Mouse (Mus musculus): Measurements from ENCODE around the gene Prpsap2.
"Not testable (repeated sequence)": the region's sequence is repeated elsewhere in the genome, so short reads cannot be mapped to it uniquely, and the experiment has no call there.

Prpsap2 gene

DNA sequence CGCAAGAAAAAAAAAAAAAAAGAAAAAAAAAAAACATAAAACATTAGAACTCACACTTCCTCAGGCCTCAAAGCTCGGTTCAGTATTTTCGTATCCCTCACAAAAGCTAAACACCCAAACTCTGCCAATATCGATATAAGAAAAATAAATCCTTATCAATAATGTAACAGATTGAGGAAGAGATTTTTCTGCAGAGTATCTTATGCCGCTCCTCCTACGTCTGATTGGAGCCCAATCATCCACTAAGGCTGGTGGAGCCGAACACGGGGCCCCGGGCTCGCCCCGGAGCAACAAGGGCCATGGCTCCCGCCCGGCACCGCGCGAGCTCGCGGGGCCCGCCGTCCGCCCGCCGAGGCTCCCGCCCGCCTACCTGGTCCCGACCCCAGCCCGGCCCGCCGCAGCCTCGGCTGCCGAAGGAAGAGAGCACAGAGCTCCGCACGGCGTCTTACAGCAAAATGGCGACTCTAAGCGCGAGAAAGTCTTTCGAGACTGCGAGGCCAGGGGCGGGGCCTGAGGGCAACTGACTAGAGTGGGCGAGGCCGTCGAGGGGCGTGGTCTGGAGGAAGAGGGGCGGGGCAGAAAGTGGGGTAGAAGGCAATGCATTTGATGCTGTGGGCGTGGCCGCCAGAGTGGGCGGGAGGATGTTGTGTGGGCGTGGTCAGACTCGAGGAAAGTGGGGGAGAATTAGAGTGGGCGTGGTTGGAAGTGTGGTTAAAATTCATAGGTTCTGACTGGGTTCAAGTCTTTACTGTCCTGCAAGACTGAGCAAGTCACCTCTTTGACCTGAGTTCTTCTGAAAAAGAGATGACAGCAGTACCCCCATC, at the start of gene Prpsap2:
TSS of gene Prpsap2 (minus strand) at position 505 of the 824 bp plus-strand sequence.
- in situ Hi-C loops (cut with MboI), result no loop called here

DNA sequence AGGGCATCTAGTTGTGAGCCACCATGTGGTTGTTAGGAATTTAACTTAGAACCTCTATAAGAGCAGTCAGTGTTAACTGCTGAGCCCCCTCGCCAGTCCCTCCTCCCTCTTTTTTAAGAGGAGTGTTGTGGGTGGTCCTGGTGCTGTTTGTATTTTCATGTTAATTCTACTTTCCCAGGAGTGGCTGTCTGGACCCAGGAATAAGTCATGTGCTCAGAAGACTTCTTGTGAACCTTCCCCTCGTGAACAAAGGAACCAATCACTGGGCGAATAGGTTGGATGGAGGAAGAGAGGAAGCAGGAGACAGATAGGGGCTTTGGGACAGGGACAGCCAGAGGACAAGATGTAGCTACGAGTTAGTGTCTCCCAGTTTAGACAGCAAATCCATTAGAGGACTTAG, 47.9 kb upstream of the Prpsap2 start:
- in situ Hi-C loops (cut with MboI), result no loop called here

DNA sequence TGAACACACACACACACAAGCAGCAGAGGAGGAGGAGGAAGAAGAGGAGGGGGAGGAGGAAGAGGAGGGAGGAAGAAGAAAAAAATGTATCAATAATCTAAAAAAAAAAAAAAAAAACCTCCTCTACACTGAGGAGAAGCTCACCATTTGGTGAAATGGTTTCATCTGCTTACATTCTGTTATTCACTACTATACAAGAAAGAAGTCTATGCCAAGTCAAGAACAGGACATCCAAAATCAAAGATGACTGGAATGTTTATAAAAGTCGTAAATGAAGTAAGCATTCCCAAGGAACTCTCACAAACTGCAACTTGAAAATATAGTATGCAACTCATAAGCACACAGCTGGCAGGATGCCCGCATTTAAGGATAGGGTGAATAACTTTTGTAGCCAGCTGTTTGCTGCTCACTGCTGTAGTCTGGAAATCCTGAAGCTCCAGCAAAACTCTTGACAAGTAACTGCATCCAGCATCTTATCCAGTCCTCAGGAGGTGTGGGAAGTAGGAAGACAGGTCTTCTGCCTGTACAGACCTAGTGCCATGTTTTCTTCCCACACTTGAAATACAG, 46.7 kb upstream of the Prpsap2 start:
- in situ Hi-C loops (cut with MboI), result no loop called here

DNA sequence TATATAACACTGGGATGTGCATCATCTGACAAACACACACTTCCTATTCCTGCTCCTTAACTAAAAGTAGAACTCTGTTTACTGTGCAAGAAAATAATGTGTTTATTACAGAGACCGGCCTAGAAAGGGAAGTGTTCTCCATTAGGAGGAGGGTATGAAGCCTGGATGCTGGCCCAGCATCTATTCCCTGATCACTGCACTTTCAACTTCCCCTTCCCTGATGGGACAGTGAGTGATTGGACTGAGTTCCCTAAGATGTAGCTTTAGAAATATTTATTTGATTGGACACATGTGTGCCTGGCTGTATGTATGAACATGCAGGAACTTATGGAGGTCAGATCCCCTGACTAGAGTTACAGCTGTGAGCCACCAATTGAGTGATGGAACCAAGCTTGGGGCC, 31.6 kb upstream of the Prpsap2 start:
- in situ Hi-C loops (cut with MboI), result no loop called here

DNA sequence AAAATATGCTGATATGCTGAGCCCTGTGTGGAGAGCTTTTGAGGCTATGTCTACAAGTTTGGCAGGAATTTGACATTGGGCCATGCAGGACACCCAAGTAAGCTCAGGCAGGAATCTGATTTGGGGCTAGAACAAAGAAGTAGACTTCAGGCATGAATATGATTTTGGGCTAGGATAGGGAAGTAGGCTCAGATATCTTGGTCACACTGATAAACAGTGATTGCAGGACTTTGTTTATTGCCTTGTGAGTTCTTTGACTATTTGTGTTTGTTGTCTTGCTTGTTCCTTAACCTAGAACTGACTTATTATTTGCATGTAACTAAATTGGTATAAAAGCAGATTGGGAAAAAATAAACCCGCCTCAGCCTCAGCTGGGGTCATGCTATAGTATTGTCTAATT, 26.7 kb upstream of the Prpsap2 start:
- in situ Hi-C loops (cut with MboI), result no loop called here

DNA sequence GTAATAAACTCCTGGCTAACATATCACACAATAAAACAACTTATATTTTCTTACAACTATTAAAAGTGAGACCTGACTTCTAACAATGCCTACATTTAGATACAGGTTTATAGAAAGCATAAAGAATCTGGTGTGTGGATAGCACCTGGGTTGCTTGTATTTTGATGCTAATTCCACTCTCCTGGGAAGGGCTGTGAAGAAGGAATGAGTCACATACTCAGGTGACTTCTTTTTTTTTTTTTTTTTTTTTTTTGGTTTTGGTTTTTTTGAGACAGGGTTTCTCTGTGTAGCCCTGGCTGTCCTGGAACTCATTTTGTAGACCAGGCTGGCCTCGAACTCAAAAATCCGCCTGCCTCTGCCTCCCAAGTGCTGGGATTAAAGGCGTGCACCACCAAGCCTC, 20.6 kb upstream of the Prpsap2 start:
- in situ Hi-C loops (cut with MboI), result not testable (repeated sequence)

DNA sequence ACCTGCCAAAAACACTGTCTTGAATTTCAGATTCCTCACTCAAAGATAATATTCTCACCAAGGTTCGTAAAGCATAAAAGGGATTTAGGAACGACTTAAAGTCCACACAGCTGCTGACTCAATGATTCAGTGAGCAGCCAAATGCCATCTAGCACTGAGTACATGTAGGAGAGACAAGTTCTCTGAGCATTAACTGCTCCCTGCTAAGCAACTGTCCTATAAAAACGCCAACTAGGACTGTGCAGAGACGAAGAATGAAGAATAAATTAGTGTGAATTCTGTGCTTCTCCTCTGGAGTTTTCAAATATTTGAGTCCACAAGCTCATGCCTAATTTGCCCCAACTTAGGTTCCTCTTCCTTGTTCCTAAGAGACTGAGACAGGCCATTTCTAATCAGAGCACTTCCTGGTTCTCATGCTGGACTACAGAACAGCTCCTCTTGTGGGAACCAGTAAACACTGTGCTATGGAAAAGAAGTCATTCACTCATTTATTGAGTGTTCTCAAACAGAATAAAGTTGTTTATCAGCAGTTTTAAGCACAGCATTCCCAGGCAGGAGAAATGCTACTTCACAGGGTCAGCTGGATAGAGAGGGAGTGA, 12.8 kb upstream of the Prpsap2 start:
- in situ Hi-C loops (cut with MboI), result no loop called here

DNA sequence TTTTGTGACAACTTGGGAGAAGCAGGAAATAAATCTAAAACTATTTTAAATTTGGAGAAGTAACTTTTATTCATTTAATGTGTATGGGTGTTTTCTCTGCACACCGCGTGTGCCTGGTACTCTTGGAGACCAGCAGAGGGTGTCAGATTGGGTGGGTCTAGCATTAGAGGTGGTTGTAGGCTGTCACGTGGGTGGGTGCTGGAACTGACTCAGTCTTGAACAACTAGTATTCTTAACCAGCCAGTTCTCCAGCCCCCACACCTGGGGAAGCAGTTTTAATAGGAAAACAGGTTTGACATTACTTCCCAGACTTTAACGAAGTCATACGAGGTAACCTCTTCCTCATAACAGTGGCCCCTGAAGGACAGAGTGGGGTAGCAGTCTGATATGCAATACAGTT, 1.4 kb downstream of the Prpsap2 start:
- in situ Hi-C loops (cut with MboI), result no loop called here

DNA sequence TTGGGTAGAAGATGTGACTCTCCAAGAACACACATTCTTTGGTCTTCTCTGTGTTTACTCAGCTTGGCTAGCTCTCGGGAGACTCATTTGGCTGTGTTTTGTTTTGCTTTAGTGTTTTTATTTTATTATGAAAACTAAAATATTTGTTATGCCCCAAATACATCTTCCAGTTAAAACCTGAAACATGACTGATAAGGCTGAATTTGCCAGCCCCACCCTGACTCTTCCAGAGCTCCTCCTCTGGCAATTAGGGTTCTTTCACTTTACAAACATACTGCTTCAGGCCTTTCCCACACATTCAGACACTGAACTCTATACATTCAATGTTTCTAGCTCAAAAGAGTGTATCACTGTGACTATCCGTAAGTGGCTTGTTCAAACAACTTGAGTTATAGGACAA, 4.7 kb downstream of the Prpsap2 start:
- in situ Hi-C loops (cut with MboI), result no loop called here

DNA sequence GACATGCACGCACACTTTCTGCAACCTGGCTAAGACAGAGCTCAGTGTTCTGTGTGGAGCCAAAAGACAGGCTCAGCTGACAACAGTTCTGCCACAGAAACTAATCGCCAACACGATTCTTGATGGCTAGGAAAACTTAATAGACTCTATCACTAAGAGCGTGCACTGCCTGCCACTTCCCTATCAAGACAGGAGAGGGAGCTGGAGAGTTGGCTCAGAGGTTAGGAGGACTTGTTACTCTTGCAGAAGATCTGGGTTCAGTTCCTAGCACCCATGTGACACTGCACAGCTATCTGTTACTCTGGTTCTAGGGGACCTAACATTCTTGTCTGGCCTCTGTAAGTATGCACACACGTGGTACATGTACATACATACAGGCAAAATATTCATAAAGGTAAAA, 10.3 kb downstream of the Prpsap2 start:
- in situ Hi-C loops (cut with MboI), result no loop called here

DNA sequence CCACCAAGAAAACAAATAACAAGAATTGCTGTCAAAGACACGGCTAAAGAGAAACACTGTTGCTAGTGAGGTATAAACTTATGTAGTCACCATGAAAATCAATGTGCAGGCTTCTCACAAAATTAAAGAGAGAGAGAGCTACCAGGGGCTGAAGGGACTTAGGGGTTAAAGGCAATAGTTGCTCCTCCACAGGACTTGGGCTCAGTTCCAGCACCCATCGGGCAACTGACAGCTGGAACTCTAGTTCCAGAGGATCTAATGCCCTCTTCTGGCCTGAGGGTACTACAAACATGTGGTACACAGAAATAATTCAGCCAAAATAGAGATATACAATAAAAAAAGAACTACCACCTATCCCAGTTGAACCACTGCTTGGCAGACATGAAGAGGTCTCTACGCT, 14.7 kb downstream of the Prpsap2 start:
- in situ Hi-C loops (cut with MboI), result no loop called here

DNA sequence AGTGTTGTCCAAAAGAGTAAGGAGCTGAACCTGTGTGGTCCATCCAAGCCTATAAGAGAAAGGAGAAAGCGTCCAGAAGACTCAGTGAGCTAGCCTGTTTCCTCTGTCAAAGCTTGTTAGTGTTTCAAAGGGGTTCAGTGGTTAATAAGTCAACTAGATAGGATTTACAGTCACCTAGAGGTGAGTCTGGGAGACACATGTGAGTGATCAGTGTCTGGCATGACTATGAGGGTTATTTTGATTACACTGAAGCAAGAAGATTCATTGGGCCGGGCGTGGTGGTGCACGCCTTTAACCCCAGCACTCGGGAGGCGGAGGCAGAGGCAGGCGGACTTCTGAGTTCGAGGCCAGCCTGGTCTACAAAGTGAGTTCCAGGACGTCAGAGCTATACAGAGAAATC, 16.1 kb downstream of the Prpsap2 start:
- in situ Hi-C loops (cut with MboI), result no loop called here

DNA sequence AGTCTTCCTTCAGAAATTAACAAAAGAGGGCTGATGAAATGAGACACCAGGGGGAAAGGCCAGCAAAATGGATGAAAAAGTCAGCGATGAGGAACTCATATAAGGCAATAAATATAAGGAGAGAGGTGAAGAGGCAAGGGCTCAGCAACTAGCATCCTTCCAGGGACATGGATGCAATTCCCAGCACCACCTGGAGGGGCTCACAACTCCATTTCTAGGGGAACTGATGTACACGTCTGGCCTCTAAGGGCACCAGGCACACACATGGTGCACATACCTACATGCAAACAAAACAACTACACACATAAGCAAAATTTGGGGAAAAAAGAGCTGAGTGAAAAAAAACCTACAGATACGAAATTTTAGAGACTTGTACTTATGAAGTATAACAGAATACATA, 17.4 kb downstream of the Prpsap2 start:
- in situ Hi-C loops (cut with MboI), result no loop called here

DNA sequence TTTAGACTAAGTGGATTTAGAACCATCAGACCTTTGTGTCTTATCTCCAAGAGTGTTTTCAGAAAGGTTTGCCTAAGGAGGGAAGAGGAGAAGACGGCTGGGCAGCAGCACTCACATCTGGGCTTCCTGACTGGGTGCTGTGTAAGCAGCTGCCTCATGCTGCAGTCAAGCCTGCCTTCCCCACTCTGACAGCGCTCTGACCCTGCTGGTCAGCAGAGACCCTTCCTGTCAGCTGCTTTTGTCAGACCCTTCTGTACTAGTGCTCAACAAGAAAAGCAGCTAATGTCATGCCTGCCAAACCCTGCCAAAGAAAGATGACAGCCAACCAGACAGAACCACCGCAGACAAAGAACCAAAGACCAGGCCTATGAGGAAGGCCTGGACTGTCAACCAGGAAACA, 18.1 kb downstream of the Prpsap2 start:
- in situ Hi-C loops (cut with MboI), result no loop called here

DNA sequence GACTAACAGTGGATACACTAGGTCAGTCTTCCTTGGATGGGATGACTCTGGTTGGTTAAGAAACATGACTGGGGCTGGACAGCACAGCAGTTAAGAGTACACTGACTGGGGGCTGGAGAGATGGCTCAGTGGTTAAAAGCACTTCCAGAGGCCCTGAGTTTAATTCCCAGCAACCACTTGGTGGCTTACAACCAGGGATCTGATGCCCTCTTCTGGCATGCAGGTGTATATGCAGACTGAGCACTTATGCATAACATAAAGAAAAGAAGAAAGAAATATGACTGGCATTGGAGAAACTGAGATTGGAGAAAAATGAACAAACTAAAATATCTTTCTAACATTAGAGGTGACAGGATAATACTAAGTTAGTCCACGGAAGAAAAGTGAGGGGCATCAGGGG, 21.4 kb downstream of the Prpsap2 start:
- in situ Hi-C loops (cut with MboI), result no loop called here

DNA sequence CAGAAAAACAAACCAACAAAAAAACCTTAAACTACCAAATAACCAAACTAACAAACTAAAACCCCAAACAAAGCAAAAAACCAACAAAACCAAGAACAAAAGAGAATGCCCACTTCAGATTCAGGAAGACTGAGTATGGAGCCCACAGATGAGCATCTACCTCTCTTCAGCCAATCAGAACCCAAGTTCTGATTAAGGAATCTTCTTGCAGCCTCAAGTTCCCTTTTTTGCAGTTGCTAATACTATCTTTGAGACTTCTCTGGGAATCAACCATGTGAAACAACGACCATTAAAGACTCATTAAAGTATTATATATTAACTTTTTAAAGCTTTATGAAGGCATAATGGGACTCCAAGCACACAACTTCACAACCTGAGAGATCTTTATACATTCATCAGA, 24.6 kb downstream of the Prpsap2 start:
- in situ Hi-C loops (cut with MboI), result no loop called here

DNA sequence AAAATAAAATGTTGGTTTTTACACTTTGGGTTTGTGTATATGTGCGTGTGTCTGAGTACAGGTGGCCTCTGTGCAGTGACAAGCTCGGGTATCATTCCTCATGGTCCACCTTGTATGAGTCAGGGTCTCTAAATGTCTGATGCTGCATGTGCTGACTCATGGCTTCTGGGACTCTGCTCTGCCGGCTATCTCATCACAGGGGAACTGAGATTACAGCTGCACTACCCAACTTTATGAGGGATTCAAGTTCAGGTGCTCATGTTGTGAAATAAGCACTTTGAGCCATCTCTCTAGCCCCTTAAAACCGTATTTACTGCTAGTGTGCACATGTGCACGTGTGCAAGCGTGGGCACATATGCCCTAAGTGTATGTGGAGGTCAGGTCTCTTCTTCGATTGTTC, 29.2 kb downstream of the Prpsap2 start:
- in situ Hi-C loops (cut with MboI), result no loop called here

DNA sequence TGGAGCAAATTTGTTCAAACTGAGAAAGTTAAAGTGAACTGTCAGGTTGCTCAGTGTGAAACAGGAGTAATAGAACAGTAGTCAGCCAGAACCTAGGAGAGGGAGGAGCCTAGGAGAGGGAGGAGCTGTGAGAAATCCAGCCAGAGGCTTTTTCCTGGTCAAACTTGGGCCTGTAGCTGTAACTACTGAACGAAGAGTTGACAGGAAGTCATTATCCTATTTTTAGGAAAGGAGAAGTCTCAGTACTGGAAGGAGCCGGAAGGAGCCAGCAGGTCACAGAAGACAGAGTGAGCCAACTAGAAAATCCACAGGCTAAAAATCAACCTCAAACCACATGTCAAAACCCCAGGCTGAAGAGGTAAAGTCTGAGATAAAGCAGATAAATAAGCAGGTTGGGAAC, 33.9 kb downstream of the Prpsap2 start:
- in situ Hi-C loops (cut with MboI), result no loop called here

DNA sequence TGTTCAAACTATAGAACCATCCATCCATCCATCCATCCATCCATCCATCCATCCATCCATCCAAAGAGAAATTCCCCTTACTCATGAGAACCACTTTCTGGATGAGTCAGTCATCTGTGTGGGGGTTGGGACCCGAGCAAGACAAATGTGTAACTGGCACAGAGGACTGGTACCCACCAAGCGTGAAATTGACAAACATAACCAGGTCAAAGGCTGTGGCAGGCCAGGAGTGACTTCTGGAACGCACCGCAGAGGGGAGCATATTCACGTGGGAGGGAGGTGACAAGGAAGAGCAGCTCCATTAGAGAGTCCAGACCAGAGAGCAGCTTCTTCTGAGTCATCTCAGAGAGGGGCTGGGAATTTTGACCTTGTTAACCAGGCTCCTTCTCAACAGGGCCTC, 39.8 kb downstream of the Prpsap2 start:
- in situ Hi-C loops (cut with MboI), result loop anchor here (25.0 kb wide), 1 partner anchor 310 kb away; no protein-coding TSS in a partner anchor

DNA sequence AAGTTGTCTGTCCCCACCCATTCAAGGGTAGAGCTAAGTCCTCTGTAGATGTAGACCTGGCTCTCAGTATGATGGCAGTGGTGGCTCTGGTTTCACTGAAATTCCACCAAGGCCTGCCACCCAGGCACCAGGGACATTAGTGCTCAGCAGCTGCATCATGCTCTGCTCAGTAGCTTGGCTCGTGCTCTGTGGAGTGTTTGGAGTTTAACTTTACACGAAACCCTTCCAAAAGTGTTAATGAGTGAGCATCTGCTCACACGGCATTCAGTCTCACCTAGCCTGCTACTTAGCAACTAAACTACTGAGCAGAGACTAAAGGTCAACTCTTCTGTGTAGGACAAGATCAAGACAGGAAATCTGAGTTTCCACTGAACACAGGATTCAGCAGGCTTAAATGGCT, 41.3 kb downstream of the Prpsap2 start, which contains the start of gene Slc5a10:
TSS of gene Slc5a10 (minus strand) at position 191 of the 400 bp plus-strand sequence.
- in situ Hi-C loops (cut with MboI), result loop anchor here (25.0 kb wide), 1 partner anchor 308 kb away; no protein-coding TSS in a partner anchor

DNA sequence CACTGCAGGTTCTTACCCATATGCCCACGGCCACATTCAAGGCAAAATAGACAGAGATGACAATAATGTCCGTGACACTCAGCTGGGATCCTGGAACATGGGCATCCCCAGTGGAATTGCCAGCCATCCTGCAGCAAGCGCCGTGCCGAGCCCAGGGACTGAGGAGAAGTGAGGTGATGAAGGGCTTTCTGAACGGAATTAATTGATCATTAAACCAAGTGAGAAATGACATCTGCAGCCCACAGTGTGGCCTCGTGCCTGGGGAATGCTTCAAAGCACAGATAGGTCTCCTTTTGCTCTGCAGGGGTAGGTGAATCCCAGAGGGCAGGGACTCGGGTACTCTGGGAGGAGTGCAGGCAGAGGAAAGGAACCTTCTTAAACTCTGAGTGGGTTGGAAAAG, 42.1 kb downstream of the Prpsap2 start:
- in situ Hi-C loops (cut with MboI), result loop anchor here (5.0 to 25.0 kb wide), 2 partner anchors 88 to 308 kb away; no protein-coding TSS in a partner anchor

DNA sequence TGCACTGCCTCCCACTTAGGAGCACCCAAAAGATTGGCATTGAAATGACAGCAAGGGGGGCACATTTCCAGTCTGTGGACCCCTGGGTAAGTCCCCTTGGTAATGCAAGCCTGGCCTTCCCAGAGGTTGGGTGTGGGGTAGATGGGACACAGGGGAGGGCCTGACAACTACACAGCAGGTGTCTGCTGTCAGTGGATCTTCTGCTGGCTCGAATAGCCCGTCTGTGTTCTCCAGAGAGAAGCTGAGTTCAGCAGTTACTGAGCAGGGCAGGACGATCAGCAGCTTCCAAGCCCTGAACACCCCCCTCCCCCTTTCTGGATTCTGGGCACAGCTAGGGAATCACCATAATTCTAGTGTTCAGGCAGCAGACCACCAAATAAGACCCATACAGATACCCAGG, 42.5 kb downstream of the Prpsap2 start:
- in situ Hi-C loops (cut with MboI), result loop anchor here (5.0 to 25.0 kb wide), 2 partner anchors 87 to 307 kb away; no protein-coding TSS in a partner anchor

DNA sequence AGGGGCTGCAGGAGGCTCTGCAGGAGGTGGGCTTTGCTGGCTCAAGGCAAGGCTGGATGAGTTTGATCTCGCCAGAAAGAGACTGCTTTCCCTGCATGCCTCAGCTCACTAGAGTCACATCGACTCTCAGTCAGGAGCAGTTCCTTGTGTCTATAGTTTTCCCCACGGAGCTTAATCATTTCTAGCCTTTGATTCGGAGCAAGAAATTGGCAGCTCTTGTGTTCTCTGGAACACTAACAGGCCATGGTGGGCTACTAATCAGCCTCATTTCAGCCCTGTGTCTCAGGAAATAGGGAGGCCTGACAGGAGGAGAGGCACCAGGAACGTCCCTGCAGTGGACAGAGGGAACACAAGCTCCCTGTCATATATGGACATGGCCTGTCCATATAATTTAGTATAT, 43.9 kb downstream of the Prpsap2 start:
- in situ Hi-C loops (cut with MboI), result loop anchor here (5.0 to 25.0 kb wide), 2 partner anchors 86 to 306 kb away; no protein-coding TSS in a partner anchor

All from mature B cell (primary cell).